Mouse (Mus musculus): ENCODE data around the gene Sympk. TPM values are rescaled to one million over a fixed set of nuclear protein-coding genes. Genes with fewer than 3 reads are reported as not detected.

Sympk gene
- total and polyA plus RNA-seq, 2 experiments from 2014 or later = 16.7 to 68.8 TPM

DNA sequence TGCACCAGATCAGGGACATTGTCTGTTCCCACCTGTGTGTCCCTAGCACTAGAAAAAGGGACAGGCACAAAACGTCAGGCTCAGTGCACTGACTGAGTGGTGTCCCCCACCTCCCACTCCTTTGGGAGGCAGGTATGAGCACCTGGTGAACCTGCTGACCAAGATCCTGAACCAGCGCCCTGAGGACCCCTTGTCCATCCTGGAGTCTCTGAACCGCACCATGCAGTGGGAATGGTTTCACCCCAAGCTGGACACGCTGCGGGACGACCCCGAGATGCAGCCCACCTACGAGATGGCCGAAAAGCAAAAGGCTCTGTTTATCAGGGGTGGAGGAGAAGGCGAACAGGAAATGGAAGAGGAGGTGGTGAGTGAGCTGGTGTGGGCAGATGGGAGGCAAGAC is 33.2 kb downstream of the Sympk start:
- DNase-seq (ENCODE audit: low spot score) = no peak
- H3K4me1 ChIP-seq (ENCODE audit: control insufficient read depth, insufficient read depth) = no peaks in the 10 kb centered on the region
- H3K27ac ChIP-seq (ENCODE audit: low read depth) = no peak overlapping the region
- WGBS = 77% methylated on average over 10 of the region's 10 CpGs
- no peaks in the 10 kb centered on the region for H3K36me3 ChIP-seq (replicated peaks; ENCODE audit: control insufficient read depth, insufficient read depth, low read length)
- no peak overlapping the region for H3K9ac ChIP-seq (replicated peaks; ENCODE audit: low read depth, low read length)
- H3K9me3 ChIP-seq (replicated peaks; ENCODE audit: control insufficient read depth, low read length) = no peaks in the 10 kb centered on the region
- no peaks in the 10 kb centered on the region for H3K27me3 ChIP-seq (ENCODE audit: control insufficient read depth, insufficient read depth, low read length)
- TF ChIP-seq EP300 (IDR thresholded peaks at IDR 0.05; ENCODE audit: low read depth) (no peak), CTCF (IDR thresholded peaks at IDR 0.05; ENCODE audit: low read depth) (no peak)
- no peak for ATAC-seq (ENCODE audit: insufficient read depth, low read depth)
- H3K4me2 ChIP-seq (ENCODE audit: low read depth, low read length) = no peak overlapping the region
- no peak overlapping the region for H3K4me3 ChIP-seq (ENCODE audit: low read depth, low read length)

DNA sequence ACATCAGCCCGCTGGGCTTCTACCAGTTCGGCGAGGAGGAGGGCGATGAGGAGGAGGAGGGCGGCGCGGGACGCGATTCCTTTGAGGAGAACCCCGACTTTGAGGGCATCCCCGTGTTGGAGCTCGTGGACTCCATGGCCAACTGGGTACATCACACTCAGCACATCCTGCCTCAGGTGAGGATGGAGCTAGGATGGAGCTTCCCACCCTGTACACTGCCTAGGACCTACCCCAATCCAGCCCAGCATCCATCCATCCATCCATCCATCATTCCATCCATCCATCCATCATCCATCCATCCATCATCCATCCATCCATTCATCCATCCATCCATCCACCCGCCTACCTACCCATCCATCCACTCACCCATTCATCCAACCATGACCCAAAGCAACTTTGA is 41.7 kb downstream of the Sympk start:
- Histone ChIP-seq H3K36me3 (replicated peaks; ENCODE audit: control insufficient read depth, insufficient read depth, low read length) (no peaks in the 10 kb centered on the region), H3K4me2 (ENCODE audit: low read depth, low read length) (no peak overlapping the region), H3K9me3 (replicated peaks; ENCODE audit: control insufficient read depth, low read length) (no peaks in the 10 kb centered on the region), H3K4me3 (ENCODE audit: low read depth, low read length) (no peak overlapping the region), H3K27me3 (ENCODE audit: control insufficient read depth, insufficient read depth, low read length) (peaks cover 37% of the 10 kb centered on the region), H3K9ac (replicated peaks; ENCODE audit: low read depth, low read length) (no peak overlapping the region), H3K27ac (ENCODE audit: low read depth) (no peak overlapping the region), H3K4me1 (ENCODE audit: control insufficient read depth, insufficient read depth) (no peaks in the 10 kb centered on the region)
- DNase-seq (ENCODE audit: low spot score) = no peak
- whole genome bisulfite sequencing = 35% methylated on average over 4 of the region's 13 CpGs
- no peak for TF ChIP-seq EP300 (IDR thresholded peaks at IDR 0.05; ENCODE audit: low read depth)
- no peak for TF ChIP-seq CTCF (IDR thresholded peaks at IDR 0.05; ENCODE audit: low read depth)
- ATAC-seq (ENCODE audit: insufficient read depth, low read depth) = no peak

DNA sequence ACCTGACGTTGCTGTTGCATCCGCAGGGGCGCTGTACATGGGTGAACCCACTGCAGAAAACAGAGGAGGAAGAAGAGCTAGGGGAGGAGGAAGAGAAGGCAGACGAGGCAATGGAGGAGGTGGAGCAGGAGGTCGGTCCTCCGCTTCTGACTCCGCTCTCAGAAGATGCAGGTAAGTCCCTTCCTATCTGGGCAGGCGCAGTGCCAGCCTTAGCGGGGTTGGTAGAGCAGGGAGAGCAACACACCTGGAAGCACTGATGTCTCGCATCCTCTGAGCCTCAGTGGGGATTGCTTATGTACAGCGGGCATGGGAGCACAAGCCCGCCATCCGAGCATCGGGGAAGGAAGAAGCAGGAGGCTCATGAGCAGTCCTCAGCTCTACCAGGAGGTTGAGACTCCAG is 42.9 kb downstream of the Sympk start:
- DNase-seq (ENCODE audit: low spot score) = no peak

DNA sequence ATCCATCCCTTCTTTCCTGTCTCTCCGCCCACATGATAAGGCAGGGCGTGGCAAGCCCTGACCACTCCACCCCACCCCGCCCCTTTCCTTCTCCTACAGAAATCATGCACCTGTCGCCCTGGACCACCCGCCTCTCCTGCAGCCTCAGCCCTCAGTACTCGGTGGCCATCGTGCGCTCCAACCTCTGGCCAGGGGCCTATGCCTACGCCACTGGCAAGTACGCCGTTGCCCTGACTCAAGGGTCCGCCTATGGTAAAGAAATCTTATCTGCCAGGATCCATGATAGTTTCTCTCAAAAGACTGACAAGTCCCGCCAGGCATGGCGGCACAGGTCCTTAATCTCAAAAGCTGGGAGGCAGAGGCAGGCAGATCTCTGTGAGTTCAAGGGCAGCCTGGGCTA is 43.8 kb downstream of the Sympk start:
- Histone ChIP-seq H3K9ac (replicated peaks; ENCODE audit: low read depth, low read length) (no peak overlapping the region), H3K9me3 (replicated peaks; ENCODE audit: control insufficient read depth, low read length) (no peaks in the 10 kb centered on the region), H3K4me1 (ENCODE audit: control insufficient read depth, insufficient read depth) (no peaks in the 10 kb centered on the region), H3K4me3 (ENCODE audit: low read depth, low read length) (no peak overlapping the region), H3K27me3 (ENCODE audit: control insufficient read depth, insufficient read depth, low read length) (peaks cover 37% of the 10 kb centered on the region), H3K4me2 (ENCODE audit: low read depth, low read length) (no peak overlapping the region), H3K36me3 (replicated peaks; ENCODE audit: control insufficient read depth, insufficient read depth, low read length) (no peaks in the 10 kb centered on the region), H3K27ac (ENCODE audit: low read depth) (no peak overlapping the region)
- TF ChIP-seq CTCF (IDR thresholded peaks at IDR 0.05; ENCODE audit: low read depth) (no peak), EP300 (IDR thresholded peaks at IDR 0.05; ENCODE audit: low read depth) (no peak)
- DNase-seq (ENCODE audit: low spot score) (no peak), ATAC-seq (ENCODE audit: insufficient read depth, low read depth) (no peak)
- 50% methylated on average over 14 of the region's 14 CpGs for WGBS

More for the DNA sequence above, 42.9 kb downstream of the Sympk start:
- no peak overlapping the region for H3K4me2 ChIP-seq (ENCODE audit: low read depth, low read length)
- ATAC-seq (ENCODE audit: insufficient read depth, low read depth) = no peak
- 46% methylated on average over 14 of the region's 14 CpGs for WGBS
- H3K4me1 ChIP-seq (ENCODE audit: control insufficient read depth, insufficient read depth) = no peaks in the 10 kb centered on the region
- H3K9ac ChIP-seq (replicated peaks; ENCODE audit: low read depth, low read length) = no peak overlapping the region
- H3K27me3 ChIP-seq (ENCODE audit: control insufficient read depth, insufficient read depth, low read length) = peaks cover 37% of the 10 kb centered on the region
- H3K27ac ChIP-seq (ENCODE audit: low read depth) = no peak overlapping the region
- H3K36me3 ChIP-seq (replicated peaks; ENCODE audit: control insufficient read depth, insufficient read depth, low read length) = no peaks in the 10 kb centered on the region
- no peaks in the 10 kb centered on the region for H3K9me3 ChIP-seq (replicated peaks; ENCODE audit: control insufficient read depth, low read length)
- H3K4me3 ChIP-seq (ENCODE audit: low read depth, low read length) = no peak overlapping the region
- TF ChIP-seq CTCF (IDR thresholded peaks at IDR 0.05; ENCODE audit: low read depth) = no peak
- TF ChIP-seq EP300 (IDR thresholded peaks at IDR 0.05; ENCODE audit: low read depth) = no peak

- no peak overlapping the region for H3K9ac ChIP-seq (replicated peaks; ENCODE audit: low read depth, low read length)
- H3K27ac ChIP-seq (ENCODE audit: low read depth) = no peak overlapping the region
- peak; percentile 48 for DNase-seq (ENCODE audit: low spot score)
- H3K9me3 ChIP-seq (replicated peaks; ENCODE audit: control insufficient read depth, low read length) = no peaks in the 10 kb centered on the region
- no peak overlapping the region for H3K4me2 ChIP-seq (ENCODE audit: low read depth, low read length)
- H3K4me3 ChIP-seq (ENCODE audit: low read depth, low read length) = no peak overlapping the region
- peaks cover 32% of the 10 kb centered on the region for H3K27me3 ChIP-seq (ENCODE audit: control insufficient read depth, insufficient read depth, low read length)
- no peaks in the 10 kb centered on the region for H3K36me3 ChIP-seq (replicated peaks; ENCODE audit: control insufficient read depth, insufficient read depth, low read length)
- WGBS = 5% methylated on average over 2 of the region's 2 CpGs
- ATAC-seq (ENCODE audit: insufficient read depth, low read depth) = no peak
- peak; percentile 80 for TF ChIP-seq CTCF (IDR thresholded peaks at IDR 0.05; ENCODE audit: low read depth)
- no peak for TF ChIP-seq EP300 (IDR thresholded peaks at IDR 0.05; ENCODE audit: low read depth)
- no peaks in the 10 kb centered on the region for H3K4me1 ChIP-seq (ENCODE audit: control insufficient read depth, insufficient read depth)
Observed at GRCm38 (mm10) chr7:19068707-19069106, 44.5 kb downstream of the Sympk start.

DNA sequence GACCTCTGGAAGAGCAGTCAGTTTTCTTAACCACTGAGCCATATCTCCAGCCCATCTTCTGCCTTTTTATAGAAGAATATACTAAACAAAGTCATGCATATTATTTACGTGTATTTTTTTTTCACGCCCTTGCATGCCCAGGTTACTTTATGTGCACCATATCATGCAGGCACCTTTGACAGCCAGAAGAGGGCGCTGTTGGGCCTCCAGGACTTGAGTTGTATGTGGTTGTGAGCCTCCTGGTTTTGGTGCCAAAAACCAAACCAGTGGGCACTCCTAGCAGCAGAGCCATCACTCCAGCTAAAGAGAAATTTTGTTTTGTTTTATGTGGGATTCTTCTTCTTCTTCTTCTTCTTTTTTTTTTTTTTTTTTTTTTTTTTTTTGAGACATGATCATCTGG is 45.3 kb downstream of the Sympk start:
- TF ChIP-seq CTCF (IDR thresholded peaks at IDR 0.05; ENCODE audit: low read depth) (peak; percentile 51), EP300 (IDR thresholded peaks at IDR 0.05; ENCODE audit: low read depth) (no peak)
- DNase-seq (ENCODE audit: low spot score) (no peak), ATAC-seq (ENCODE audit: insufficient read depth, low read depth) (no peak)

More for the DNA sequence above, 45.3 kb downstream of the Sympk start:
- peaks cover 29% of the 10 kb centered on the region for H3K27me3 ChIP-seq (ENCODE audit: control insufficient read depth, insufficient read depth, low read length)
- no peak overlapping the region for H3K4me2 ChIP-seq (ENCODE audit: low read depth, low read length)
- H3K4me1 ChIP-seq (ENCODE audit: control insufficient read depth, insufficient read depth) = no peaks in the 10 kb centered on the region
- H3K36me3 ChIP-seq (replicated peaks; ENCODE audit: control insufficient read depth, insufficient read depth, low read length) = no peaks in the 10 kb centered on the region
- no peak overlapping the region for H3K4me3 ChIP-seq (ENCODE audit: low read depth, low read length)
- H3K9ac ChIP-seq (replicated peaks; ENCODE audit: low read depth, low read length) = no peak overlapping the region
- no peaks in the 10 kb centered on the region for H3K9me3 ChIP-seq (replicated peaks; ENCODE audit: control insufficient read depth, low read length)
- WGBS = 48% methylated on average over 3 of the region's 3 CpGs
- H3K27ac ChIP-seq (ENCODE audit: low read depth) = no peak overlapping the region

All from heart, postnatal 0 days (tissue).